Mouse (Mus musculus) layer of hippocampus, postnatal 36 days (tissue): ENCODE results near the gene Btbd35f2. TPM values are rescaled to one million over a fixed set of nuclear protein-coding genes. Genes with fewer than 3 reads are reported as not detected.
"Not testable (repeated sequence)": the region's sequence is repeated elsewhere in the genome, so short reads cannot be mapped to it uniquely, and the experiment has no call there.

ENCODE experiments used
- DNase-seq, 2 experiments: peaks; one replicate each; pipeline ENCODE4 v3.0.0; 2022
- total RNA-seq, 2 experiments: library from RNA; stranded (reverse); gene quantifications; 2 replicates each; pipeline ENCODE4 v1.2.3; 2021

Btbd35f2 gene
- total RNA-seq = not detected

- not testable (repeated sequence) for DNase-seq
Observed at GRCm38 (mm10) chrX:32278094-32278493, at the start of gene Btbd35f2. Gene Btbd35f2, plus strand, starts transcription at chrX:32278394.

Other genes with a start within 250 kb of the Btbd35f2 start
- not detected for gene Btbd35f22, start 230.6 kb upstream of the Btbd35f2 start, total RNA-seq